Mouse (Mus musculus): ENCODE results near the gene Xrra1. TPM values are rescaled to one million over a fixed set of nuclear protein-coding genes. Genes with fewer than 3 reads are reported as not detected.

Gene Xrra1
- polyA plus RNA-seq, 1 experiment from 2014 or later = 0.08 TPM

DNA sequence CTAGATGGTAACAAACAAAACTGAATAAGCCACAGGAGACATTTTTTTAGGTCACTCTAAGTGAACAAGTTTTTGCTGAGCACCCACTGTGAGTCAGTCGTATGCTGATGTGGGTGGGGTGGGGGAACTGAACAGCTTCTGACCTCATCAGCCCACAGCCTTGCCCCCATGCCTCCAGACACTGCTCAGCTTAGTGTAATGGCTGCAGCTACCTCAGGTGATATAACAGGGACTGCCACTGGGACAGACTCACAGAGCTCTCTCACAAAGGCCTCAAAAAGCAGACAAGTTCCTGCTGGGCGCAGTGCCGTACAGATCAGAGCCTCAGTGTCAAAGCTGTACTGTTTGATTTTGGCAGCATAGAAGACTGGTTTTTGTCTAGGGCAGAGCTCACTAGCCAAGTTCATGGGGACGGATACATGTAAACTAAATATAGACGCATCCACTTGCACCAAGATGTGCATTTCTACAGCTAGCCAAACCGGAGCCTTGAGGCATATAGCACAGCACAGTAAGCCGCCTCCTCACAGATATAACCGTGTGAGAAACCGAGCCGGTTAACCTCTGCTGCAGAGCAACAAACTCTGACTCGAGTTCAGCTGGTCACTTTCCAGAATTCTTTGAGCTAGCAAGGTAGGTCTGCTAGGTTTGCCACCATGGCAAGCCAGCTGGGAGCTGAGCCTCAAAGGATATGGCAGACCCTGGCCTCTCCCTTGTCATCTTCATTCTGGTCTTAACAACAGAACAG lies 44.2 kb downstream of the Xrra1 start:
- no peak overlapping the region; the same call in 1 of the 2 replicates for H3K27ac ChIP-seq
- ATAC-seq (replicated peaks; ENCODE audit: insufficient number of reproducible peaks, insufficient read depth, low FRiP score, low read depth) = no peak; the same call in 1 of the 2 replicates
- no peaks in the 10 kb centered on the region for H3K9me3 ChIP-seq (replicated peaks)
- H3K4me2 ChIP-seq = no peak overlapping the region
- 52% methylated on average over 11 of the region's 11 CpGs for WGBS
- no peaks in the 10 kb centered on the region for H3K36me3 ChIP-seq
- H3K27me3 ChIP-seq = no peaks in the 10 kb centered on the region
- peaks cover 6% of the 10 kb centered on the region; the same call in 1 of the 2 replicates for H3K4me1 ChIP-seq (replicated peaks)
- no peak overlapping the region for H3K9ac ChIP-seq
- H3K4me3 ChIP-seq = no peak overlapping the region

DNA sequence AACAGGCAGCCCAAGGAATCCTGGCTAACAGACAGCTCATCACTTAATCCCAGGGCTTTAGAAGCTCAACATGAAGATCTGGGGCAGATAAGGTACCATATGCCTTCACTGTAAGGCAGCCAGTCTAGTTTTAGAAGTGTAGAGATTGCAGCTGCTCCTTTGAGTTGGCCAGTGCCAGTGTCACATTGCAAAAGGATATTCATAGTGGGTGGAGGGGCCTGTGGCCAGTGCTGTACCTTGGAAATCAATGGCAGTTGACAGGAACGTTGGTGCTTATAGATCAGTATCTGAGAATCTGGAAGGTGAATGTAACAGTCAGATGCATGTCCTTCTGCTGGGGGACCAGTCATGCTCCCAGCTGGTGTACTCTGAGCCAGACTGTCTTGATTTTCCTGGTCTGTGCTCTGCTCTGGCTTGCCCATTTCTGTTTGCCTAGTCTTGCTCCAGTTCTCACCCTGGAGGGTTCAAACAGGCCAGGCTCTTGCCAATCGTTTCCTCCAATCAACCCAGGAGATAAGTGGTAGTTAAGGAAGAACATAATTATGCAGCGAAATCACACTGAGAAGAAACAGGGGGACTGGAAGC lies 45.6 kb downstream of the Xrra1 start:
- peaks cover 6% of the 10 kb centered on the region; the same call in 1 of the 2 replicates for H3K4me1 ChIP-seq (replicated peaks)
- no peaks in the 10 kb centered on the region for H3K9me3 ChIP-seq (replicated peaks)
- H3K27me3 ChIP-seq = no peaks in the 10 kb centered on the region
- no peak overlapping the region for H3K4me3 ChIP-seq
- no peak overlapping the region for H3K9ac ChIP-seq
- H3K36me3 ChIP-seq = no peaks in the 10 kb centered on the region
- H3K4me2 ChIP-seq = no peak overlapping the region
- WGBS = 34% methylated on average over 3 of the region's 3 CpGs
- H3K27ac ChIP-seq = no peak overlapping the region
- ATAC-seq (replicated peaks; ENCODE audit: insufficient number of reproducible peaks, insufficient read depth, low FRiP score, low read depth) = no peak

- Histone ChIP-seq H3K9ac (no peak overlapping the region), H3K27ac (no peak overlapping the region), H3K4me3 (no peak overlapping the region), H3K27me3 (no peaks in the 10 kb centered on the region), H3K4me1 (replicated peaks) (peaks cover 6% of the 10 kb centered on the region; the same call in 1 of the 2 replicates), H3K4me2 (no peak overlapping the region), H3K9me3 (replicated peaks) (no peaks in the 10 kb centered on the region), H3K36me3 (no peaks in the 10 kb centered on the region)
- whole genome bisulfite sequencing = 88% methylated on average over 3 of the region's 3 CpGs
- no peak for ATAC-seq (replicated peaks; ENCODE audit: insufficient number of reproducible peaks, insufficient read depth, low FRiP score, low read depth)
Measured at GRCm38 (mm10) chr7:99906346-99906745, 47.4 kb downstream of the Xrra1 start.

DNA sequence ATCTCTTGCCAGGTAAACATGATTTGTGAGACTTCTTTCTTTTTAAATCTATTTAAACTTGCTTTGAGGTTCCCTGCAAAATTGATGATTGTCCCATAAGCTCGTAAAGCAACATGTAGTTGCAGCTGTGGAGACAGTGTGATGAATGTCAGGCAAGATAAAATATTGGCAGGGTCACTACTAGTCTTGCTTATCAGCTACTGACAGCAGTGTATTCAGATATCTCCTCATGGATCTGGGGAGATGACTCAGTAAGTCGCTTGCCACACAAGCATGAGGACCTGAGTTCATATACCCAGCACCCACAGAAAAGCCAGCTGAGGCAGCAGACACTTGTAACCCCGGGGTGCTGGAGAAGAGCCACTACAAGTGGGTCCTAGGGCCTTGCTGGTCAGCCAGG lies 48.5 kb downstream of the Xrra1 start:
- Histone ChIP-seq H3K9ac (no peak overlapping the region), H3K4me3 (no peak overlapping the region), H3K27ac (no peak overlapping the region), H3K27me3 (no peaks in the 10 kb centered on the region), H3K36me3 (no peaks in the 10 kb centered on the region), H3K4me2 (no peak overlapping the region), H3K4me1 (replicated peaks) (peaks cover 6% of the 10 kb centered on the region; the same call in 1 of the 2 replicates), H3K9me3 (replicated peaks) (no peaks in the 10 kb centered on the region)
- 42% methylated on average over 3 of the region's 3 CpGs for WGBS
- ATAC-seq (replicated peaks; ENCODE audit: insufficient number of reproducible peaks, insufficient read depth, low FRiP score, low read depth) = no peak

GRCm38 (mm10) chr7:99911038-99911437 lies 52.1 kb downstream of the Xrra1 start:
- no peak overlapping the region for H3K4me3 ChIP-seq
- H3K9ac ChIP-seq = no peak overlapping the region
- whole genome bisulfite sequencing = 75% methylated on average over 5 of the region's 5 CpGs
- H3K27me3 ChIP-seq = peaks cover 14% of the 10 kb centered on the region
- ATAC-seq (replicated peaks; ENCODE audit: insufficient number of reproducible peaks, insufficient read depth, low FRiP score, low read depth) = no peak
- H3K36me3 ChIP-seq = no peaks in the 10 kb centered on the region
- H3K4me1 ChIP-seq (replicated peaks) = 0 out of 2 replicates have a peak, but pooled peaks cover 2% of the 10 kb centered on the region
- H3K27ac ChIP-seq = no peak overlapping the region
- H3K4me2 ChIP-seq = no peak overlapping the region
- no peaks in the 10 kb centered on the region for H3K9me3 ChIP-seq (replicated peaks)

- H3K4me1 ChIP-seq (replicated peaks) = peaks cover 19% of the 10 kb centered on the region
- H3K27ac ChIP-seq = no peak overlapping the region
- no peaks in the 10 kb centered on the region for H3K36me3 ChIP-seq
- H3K9ac ChIP-seq = no peak overlapping the region
- ATAC-seq (replicated peaks; ENCODE audit: insufficient number of reproducible peaks, insufficient read depth, low FRiP score, low read depth) = no peak
- H3K4me3 ChIP-seq = no peak overlapping the region
- no peaks in the 10 kb centered on the region for H3K9me3 ChIP-seq (replicated peaks)
- peaks cover 32% of the 10 kb centered on the region for H3K27me3 ChIP-seq
- WGBS = 81% methylated on average over 10 of the region's 10 CpGs
- H3K4me2 ChIP-seq = no peak overlapping the region
Measured at GRCm38 (mm10) chr7:99914316-99914715, 55.4 kb downstream of the Xrra1 start.

GRCm38 (mm10) chr7:99915511-99915910 lies 56.6 kb downstream of the Xrra1 start:
- H3K4me1 ChIP-seq (replicated peaks) = peaks cover 19% of the 10 kb centered on the region
- no peak overlapping the region for H3K9ac ChIP-seq
- H3K4me2 ChIP-seq = no peak overlapping the region
- no peaks in the 10 kb centered on the region for H3K9me3 ChIP-seq (replicated peaks)
- H3K27ac ChIP-seq = no peak overlapping the region
- 50% methylated on average over 2 of the region's 2 CpGs for WGBS
- no peaks in the 10 kb centered on the region for H3K36me3 ChIP-seq
- no peak for ATAC-seq (replicated peaks; ENCODE audit: insufficient number of reproducible peaks, insufficient read depth, low FRiP score, low read depth)
- H3K4me3 ChIP-seq = no peak overlapping the region
- H3K27me3 ChIP-seq = peaks cover 32% of the 10 kb centered on the region

DNA sequence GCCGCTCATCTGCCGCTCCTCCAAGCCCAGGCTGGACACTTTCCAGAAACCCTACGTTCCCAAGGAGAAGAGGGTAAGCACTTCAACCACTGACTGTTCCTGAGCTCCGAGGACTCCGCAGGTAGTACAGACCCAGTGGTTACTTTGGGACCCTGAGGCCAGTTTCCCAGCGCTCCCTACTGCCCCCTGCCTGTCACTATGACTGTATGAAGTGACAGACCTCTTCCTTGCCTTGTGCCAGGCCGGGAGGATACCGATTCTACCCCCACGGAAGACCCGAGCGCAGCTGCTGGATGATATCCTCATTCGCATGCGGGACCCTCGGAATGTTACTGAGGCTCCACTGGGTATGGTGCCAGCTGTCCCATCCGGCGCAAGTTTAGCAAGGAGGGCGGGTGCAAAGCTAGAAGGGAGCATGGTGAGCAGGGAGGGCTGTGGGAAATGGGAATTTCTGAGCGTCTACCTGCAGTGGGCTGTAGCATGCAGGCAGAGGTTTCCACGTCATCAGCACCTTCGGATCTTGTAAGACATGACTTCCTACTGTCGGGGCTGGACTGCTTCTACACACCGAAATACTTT lies 57.9 kb downstream of the Xrra1 start:
- Histone ChIP-seq H3K27me3 (peaks cover 32% of the 10 kb centered on the region), H3K4me2 (peak overlapping the region; percentile 94), H3K36me3 (no peaks in the 10 kb centered on the region), H3K27ac (no peak overlapping the region), H3K9me3 (replicated peaks) (no peaks in the 10 kb centered on the region), H3K9ac (peak overlapping the region; percentile 57; the same call in 1 of the 2 replicates), H3K4me3 (peak overlapping the region; percentile 47), H3K4me1 (replicated peaks) (peaks cover 19% of the 10 kb centered on the region)
- 6% methylated on average over 22 of the region's 22 CpGs for WGBS
- no peak for ATAC-seq (replicated peaks; ENCODE audit: insufficient number of reproducible peaks, insufficient read depth, low FRiP score, low read depth)

GRCm38 (mm10) chr7:99917320-99917844 lies 58.5 kb downstream of the Xrra1 start:
- 1% methylated on average over 36 of the region's 36 CpGs for WGBS
- no peaks in the 10 kb centered on the region for H3K9me3 ChIP-seq (replicated peaks)
- H3K4me2 ChIP-seq = peak overlapping the region; percentile 94
- H3K36me3 ChIP-seq = no peaks in the 10 kb centered on the region
- peaks cover 19% of the 10 kb centered on the region for H3K4me1 ChIP-seq (replicated peaks)
- H3K4me3 ChIP-seq = peak overlapping the region; percentile 47
- peak overlapping the region; percentile 57 for H3K9ac ChIP-seq
- no peak overlapping the region for H3K27ac ChIP-seq
- peaks cover 32% of the 10 kb centered on the region for H3K27me3 ChIP-seq
- ATAC-seq (replicated peaks; ENCODE audit: insufficient number of reproducible peaks, insufficient read depth, low FRiP score, low read depth) = 0 out of 2 replicates have a peak, but pooled peaks have one; percentile 34

GRCm38 (mm10) chr7:99919164-99919563 lies 60.2 kb downstream of the Xrra1 start:
- H3K9me3 ChIP-seq (replicated peaks) = no peaks in the 10 kb centered on the region
- peaks cover 32% of the 10 kb centered on the region for H3K27me3 ChIP-seq
- peaks cover 19% of the 10 kb centered on the region for H3K4me1 ChIP-seq (replicated peaks)
- H3K27ac ChIP-seq = no peak overlapping the region
- H3K4me2 ChIP-seq = no peak overlapping the region
- H3K9ac ChIP-seq = no peak overlapping the region
- no peak overlapping the region for H3K4me3 ChIP-seq
- 95% methylated on average over 2 of the region's 2 CpGs for WGBS
- no peak for ATAC-seq (replicated peaks; ENCODE audit: insufficient number of reproducible peaks, insufficient read depth, low FRiP score, low read depth)
- peaks cover 14% of the 10 kb centered on the region for H3K36me3 ChIP-seq

- peaks cover 22% of the 10 kb centered on the region for H3K36me3 ChIP-seq
- peaks cover 26% of the 10 kb centered on the region; the same call in 1 of the 2 replicates for H3K27me3 ChIP-seq
- H3K4me1 ChIP-seq (replicated peaks) = peaks cover 19% of the 10 kb centered on the region
- no peak overlapping the region for H3K9ac ChIP-seq
- WGBS = 90% methylated on average over 6 of the region's 6 CpGs
- no peak for ATAC-seq (replicated peaks; ENCODE audit: insufficient number of reproducible peaks, insufficient read depth, low FRiP score, low read depth)
- H3K4me3 ChIP-seq = no peak overlapping the region
- H3K27ac ChIP-seq = no peak overlapping the region
- H3K4me2 ChIP-seq = no peak overlapping the region
- H3K9me3 ChIP-seq (replicated peaks) = no peaks in the 10 kb centered on the region
Measured at GRCm38 (mm10) chr7:99919971-99920370, 61.1 kb downstream of the Xrra1 start.
